Mouse (Mus musculus) heart, postnatal 0 days (tissue): Measurements from ENCODE around the gene Cgrrf1.

ENCODE experiments used
- CTCF ChIP-seq: IDR thresholded peaks from 2 replicates; pipeline ENCODE4 v1.5.1; 2016; ENCODE audit warnings: antibody characterized with exemption, control low read depth, low read depth
- EP300 ChIP-seq: IDR thresholded peaks from 2 replicates; pipeline ENCODE4 v1.6.1; 2016; ENCODE audit warnings: antibody characterized with exemption, low read depth

DNA sequence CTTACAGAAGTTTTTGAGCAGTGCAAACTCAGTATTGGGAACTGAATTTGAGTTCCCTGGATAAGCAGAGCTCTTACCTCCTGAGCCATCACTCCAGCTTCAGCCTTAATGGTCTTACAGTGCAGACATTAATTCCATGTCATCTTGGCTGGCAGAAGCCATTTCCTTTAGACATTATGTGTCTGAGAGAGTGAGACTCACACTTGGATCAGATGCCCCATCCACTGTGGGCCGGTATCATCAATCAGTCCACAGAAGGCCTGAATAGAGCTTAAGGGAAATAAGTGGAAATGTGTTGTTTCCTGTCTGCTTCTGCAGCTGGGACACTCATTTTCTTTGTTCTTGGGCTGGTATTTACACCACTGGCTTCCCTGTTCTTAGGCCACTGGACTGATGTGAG, 28.1 kb upstream of the Cgrrf1 start:
- TF ChIP-seq CTCF (no peak), EP300 (no peak)
